In the genomic region with DNA sequence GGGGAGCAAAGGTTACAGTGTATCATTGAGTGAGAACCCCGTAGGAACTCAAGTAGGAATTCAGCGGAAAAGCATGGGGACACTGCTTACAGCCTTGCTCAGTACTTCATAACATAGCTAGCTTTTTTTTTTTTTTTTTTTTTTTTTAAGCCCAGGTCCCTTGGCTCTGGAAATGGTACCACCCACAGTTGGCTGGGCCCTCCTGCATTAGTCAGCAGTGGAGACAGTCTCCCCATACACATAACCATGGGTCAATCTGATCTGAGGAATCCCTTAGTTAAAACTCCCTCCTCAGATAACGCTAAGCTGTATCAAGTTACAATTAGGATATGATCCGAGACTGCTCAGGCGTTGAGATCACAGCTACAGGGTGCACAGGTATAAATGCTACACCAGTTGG, we compare ENCODE assay signal across 12 mouse cellular contexts.
DNase-seq lines count a peak whose midpoint lies in the region.
"Had no signal": no experiment of that assay in that cellular context is flagged by ENCODE, and none has a peak within 500 bp of the region (broad histone marks: within the 10 kb centered on the region; RNA-seq: fewer than 3 reads in every experiment).

No protein-coding gene starts in this region.

- peak; percentile 11 for DNase-seq in adrenal gland, adult 2 months
- DNase-seq in adrenal gland, adult 8-10 months = no peak
- peak; percentile 14 to 18 for DNase-seq in heart, adult 18-20 months
- DNase-seq in heart, adult 8-10 months (ENCODE audit: low spot score) = no peak
- DNase-seq in adipocyte (ENCODE audit: low spot score) = peak; percentile 81
- peak; percentile 27 for DNase-seq in skeletal muscle tissue, adult 2 months (ENCODE audit: low read depth, low spot score)
- DNase-seq in B cell, adult 2 months = no peak
- DNase-seq: cerebellum, adult 11-12 months; cerebellum, adult 9-10 months; cerebellum, postnatal 25 days; forebrain, postnatal 0 days; kidney, adult 11 months had no signal

Comparison
In these comparisons a context has a peak if more than half of its experiments do, and no peak if none do; other contexts are left out.
1. DNase-seq: peak in adrenal gland, adult 2 months (single experiment), heart, adult 18-20 months (2 of 2), adipocyte (single experiment) and skeletal muscle tissue, adult 2 months (single experiment); none in adrenal gland, adult 8-10 months (single experiment), heart, adult 8-10 months (single experiment) and B cell, adult 2 months (0 of 2).